Mouse (Mus musculus) spleen, adult 18-20 months (tissue): ENCODE measurements at regions not wholly inside any gene's neighbourhood (a gene's known extent, or its start where the extent isn't known, plus 50 kb on each side); places are given as distances from the start of the nearest gene placed in this dataset.

Experiments
- DNase-seq, 2 experiments: peaks; one replicate each; pipeline ENCODE4 v3.0.0; 2022; ENCODE audit warnings: mixed read lengths in 2 of 2

- DNase-seq = no peak
These were observed 136.1 kb upstream of the Hmga2 start for GRCm38 (mm10) chr10:120612351-120612750.

DNA sequence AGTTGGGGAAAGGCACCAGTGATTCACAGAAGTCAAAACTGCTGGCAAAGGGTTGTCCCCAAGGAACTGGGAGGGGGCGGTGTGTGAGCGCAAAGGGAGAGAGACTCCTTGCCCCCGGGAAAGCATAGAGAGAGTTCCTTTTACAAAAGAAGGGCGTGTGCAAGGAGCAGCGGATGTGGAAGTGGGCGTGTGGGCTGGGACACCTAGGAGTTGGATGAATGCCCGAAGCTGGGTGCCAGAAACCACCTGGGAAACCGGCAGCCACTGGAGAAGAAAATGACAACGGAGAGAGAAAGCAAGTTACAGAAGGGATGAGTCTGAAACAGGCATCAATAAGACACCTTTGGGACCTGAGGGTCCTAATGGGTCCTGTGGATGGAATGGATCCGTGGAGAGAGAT is 133.8 kb upstream of the Hmga2 start:
- DNase-seq = no peak

GRCm38 (mm10) chr10:120604506-120604905 is 128.2 kb upstream of the Hmga2 start:
- no peak for DNase-seq

- no peak for DNase-seq
These were observed 126.9 kb upstream of the Hmga2 start for GRCm38 (mm10) chr10:120603167-120603566.

GRCm38 (mm10) chr10:120600735-120601134 is 124.5 kb upstream of the Hmga2 start:
- no peak for DNase-seq

- no peak for DNase-seq
These were observed 123.3 kb upstream of the Hmga2 start for GRCm38 (mm10) chr10:120599551-120599950.

GRCm38 (mm10) chr10:120597320-120597887 is 121.1 kb upstream of the Hmga2 start:
- DNase-seq = no peak

- no peak for DNase-seq
These were observed 118.9 kb upstream of the Hmga2 start for GRCm38 (mm10) chr10:120595145-120595544.

GRCm38 (mm10) chr10:120593876-120594275 is 117.6 kb upstream of the Hmga2 start:
- DNase-seq = no peak

- DNase-seq = no peak
These were observed 113.4 kb upstream of the Hmga2 start for GRCm38 (mm10) chr10:120589659-120590058.

DNA sequence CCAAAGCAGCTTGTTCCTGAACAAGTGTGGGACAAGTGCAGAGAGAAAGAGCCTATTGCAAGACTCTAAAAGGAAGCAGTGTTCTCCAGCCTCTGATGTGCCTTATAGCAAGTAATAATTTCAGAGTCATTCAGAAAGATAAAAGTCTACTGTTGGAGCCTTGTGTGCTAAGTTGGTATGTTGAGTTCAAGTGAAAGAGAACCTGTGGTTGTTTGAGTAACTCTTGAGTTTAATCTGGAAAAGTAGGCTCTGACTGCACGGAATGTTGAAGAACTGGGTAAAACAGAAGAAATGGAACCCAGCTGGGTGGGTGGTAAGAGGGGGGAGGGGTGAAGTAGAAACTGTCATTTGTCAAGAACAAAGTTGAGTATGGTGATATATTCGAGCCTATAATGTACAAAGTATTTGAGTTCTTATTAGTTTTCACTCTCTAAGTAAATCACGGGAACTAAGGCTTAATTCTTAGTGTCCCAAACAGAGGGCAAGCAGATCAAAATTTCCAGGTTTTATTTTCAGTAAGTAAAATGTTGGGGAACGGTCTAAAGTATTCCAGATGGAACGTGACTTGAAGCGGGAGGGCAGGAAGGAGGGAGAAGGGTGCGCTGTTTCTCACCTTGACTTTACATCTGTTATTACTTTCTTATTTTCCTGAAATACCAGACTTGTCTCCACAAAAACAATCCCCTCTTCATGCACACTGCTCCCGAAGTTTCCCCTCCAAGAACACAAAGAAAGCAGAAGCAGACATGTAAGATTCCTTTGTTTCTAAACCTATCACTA is 111.8 kb upstream of the Hmga2 start:
- no peak for DNase-seq

DNA sequence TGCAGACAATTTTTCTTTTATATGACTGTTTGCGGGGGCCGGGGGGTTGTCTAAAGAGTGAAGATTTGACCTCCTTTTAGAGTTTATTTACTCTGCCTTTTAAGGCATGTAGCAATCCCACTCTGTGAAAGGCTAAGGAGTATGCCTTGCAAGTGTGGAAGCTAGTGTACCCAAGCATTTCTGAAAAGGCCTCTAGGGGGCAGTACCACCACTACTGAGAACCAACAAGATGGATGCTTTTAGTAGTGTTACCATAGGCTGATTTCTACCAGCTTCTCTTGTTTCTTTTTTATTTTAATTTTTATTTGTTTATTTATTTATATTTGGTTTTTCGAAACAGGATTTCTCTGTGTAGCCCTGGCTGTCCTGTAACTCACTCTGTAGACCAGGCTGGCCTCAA is 110.9 kb upstream of the Hmga2 start:
- DNase-seq = peak in 1 of 2 experiments; percentile 40

GRCm38 (mm10) chr10:120582497-120582896 is 106.2 kb upstream of the Hmga2 start:
- no peak for DNase-seq

- no peak for DNase-seq
These were observed 105.3 kb upstream of the Hmga2 start for GRCm38 (mm10) chr10:120581547-120581946.

- no peak for DNase-seq
These were observed 100.6 kb upstream of the Hmga2 start for GRCm38 (mm10) chr10:120576886-120577285.

- DNase-seq = no peak
These were observed 99.9 kb upstream of the Hmga2 start for GRCm38 (mm10) chr10:120576148-120576547.

GRCm38 (mm10) chr10:120571340-120571739 is 95.1 kb upstream of the Hmga2 start:
- no peak for DNase-seq

DNA sequence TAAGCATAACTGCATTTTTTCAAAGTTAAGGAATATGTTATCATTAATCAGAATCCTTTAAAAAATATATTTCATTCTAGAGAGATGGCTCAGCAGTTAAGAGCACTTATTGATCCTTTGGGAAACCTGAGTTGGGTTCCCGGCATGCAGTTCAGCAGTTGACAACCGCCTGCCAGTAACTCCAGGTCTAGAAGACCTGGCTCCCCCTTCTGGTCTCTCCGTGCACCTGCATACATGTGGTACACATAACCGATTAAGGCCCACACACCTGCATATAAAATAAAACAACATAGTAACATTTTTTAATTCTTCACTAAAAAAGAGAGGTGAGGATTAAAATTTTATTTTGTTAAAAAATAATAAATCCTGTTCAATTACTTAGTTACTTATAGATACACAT is 89.7 kb upstream of the Hmga2 start:
- DNase-seq = no peak

DNA sequence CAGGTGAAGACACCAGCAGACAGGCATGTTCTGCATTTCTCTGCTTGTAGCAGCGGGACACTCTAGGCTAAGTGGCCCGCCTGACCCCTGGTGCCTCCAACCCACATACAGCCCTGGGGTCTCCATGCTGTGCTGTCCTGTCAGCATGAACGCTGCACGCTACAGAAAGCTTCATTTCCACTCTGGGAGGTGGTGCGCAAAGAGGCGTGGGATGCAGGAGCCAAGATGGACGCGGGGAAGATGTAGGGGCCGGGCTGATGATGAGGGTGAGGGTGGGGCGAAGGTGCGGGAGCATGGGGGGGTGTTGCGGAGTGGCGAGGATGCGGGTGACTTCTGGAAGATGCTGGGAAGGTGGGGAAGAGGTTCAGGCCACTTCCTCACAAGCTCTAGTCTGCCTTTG is 88.6 kb upstream of the Hmga2 start:
- DNase-seq = no peak

GRCm38 (mm10) chr10:120563926-120564325 is 87.7 kb upstream of the Hmga2 start:
- no peak for DNase-seq

GRCm38 (mm10) chr10:120561821-120562220 is 85.6 kb upstream of the Hmga2 start:
- no peak for DNase-seq

DNA sequence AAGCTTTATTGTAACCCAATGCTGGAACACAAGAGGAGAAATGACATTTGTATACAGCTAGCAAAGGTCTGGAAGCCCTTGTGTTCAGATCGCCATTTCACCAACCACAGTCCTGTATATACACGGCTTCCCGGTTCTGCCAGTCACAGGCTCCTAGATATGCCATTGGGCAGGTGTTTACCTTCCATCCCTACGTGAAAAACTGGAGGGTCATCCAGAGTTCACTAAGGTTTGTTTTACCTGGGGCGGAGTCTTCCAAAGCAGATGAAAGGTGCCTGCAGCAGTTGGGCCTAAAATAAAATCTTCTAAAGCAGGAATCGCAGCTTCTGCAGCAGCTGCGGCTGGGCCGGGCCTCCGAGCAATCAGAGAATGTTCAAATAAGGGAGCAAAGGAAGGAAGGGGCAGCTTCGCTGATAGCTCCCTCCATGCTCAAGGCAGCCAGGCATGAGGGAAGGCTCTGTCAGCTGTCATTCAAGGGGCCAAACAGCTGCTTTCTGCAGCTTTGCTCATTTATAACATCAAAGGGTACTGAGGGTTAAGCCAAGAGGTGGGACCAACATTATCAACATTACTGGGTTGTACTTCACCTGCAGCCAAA is 81.7 kb upstream of the Hmga2 start:
- no peak for DNase-seq

DNA sequence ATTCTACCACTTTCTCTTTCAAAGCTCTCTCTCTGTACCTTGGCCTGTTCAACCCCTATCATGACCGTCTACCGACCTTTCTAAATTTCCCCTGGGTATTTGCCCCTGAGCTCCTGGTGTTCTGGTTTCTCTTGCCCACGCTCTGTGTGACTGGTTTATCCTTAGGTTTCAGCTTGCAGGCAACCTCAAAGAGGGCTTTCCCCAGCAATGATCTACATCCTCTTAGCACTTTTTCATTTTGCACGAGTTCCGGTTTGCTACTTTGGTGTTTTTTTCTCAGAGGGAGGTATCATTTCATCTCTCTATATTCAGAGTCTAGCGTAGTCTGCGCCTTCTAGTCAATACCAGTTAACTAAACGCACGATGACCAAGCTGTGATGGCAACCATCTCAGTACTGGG is 79.8 kb upstream of the Hmga2 start:
- no peak for DNase-seq

GRCm38 (mm10) chr10:120553097-120553453 is 76.8 kb upstream of the Hmga2 start:
- peak in 1 of 2 experiments; percentile 3 for DNase-seq
